ENCODE assay signal across 10 mouse cellular contexts in the genomic region with DNA sequence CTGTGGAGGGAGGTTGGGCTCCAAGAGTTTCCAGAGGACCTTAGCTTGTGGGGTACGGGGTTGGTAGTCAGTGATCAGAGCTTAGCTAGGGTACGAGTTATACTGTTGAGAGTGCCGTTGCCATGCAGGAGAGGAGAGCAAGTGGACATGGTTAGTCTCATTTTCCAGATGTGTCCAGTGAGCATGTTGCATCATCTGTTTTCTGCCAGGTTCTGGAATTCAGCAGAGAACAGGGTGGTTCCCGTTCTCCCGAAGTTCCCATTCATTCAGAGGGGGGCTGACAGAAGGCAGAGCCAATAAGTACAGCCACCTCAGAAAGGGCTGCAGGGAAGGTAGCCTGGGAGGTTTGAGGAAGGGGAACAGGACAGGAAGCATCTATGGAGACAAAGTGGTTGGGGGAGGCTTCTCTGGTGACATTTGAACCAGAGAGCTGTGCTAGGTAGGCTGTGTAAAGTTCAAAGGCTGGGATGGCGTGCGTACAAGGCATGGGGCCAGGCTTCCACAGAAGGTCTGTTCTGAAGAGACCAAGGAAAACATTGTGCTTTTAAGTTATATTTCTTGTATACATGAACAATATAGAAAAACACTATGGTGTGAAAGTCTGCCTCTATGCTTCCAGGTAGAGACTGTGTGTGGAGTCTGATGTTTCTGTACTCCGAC. TPM values are rescaled to one million over a fixed set of nuclear protein-coding genes. Genes with fewer than 3 reads are reported as not detected.
DNase-seq lines count a peak whose midpoint lies in the region; ATAC-seq and TF ChIP-seq lines count a peak whose summit lies in the region.
"Had no signal": no experiment of that assay in that cellular context is flagged by ENCODE, and none has a peak within 500 bp of the region (broad histone marks: within the 10 kb centered on the region; RNA-seq: fewer than 3 reads in every experiment).

No protein-coding gene starts in this region.

- H3K27ac ChIP-seq in kidney, adult 2 months (ENCODE audit: insufficient read depth, low read depth, low read length) = no peak overlapping the region
- H3K27ac ChIP-seq in embryonic facial prominence, embryonic 14.5 days (replicated peaks; ENCODE audit: low read depth, low read length) = no peak overlapping the region; the same call in 1 of the 2 replicates
- H3K27ac ChIP-seq in hindbrain, embryonic 12.5 days = peak overlapping the region; percentile 71
- peak overlapping the region; percentile 63 for H3K27ac ChIP-seq in midbrain, embryonic 14.5 days (replicated peaks; ENCODE audit: low read depth, low read length)
- H3K27ac ChIP-seq: embryonic facial prominence, embryonic 12.5 days had no signal

- WGBS in kidney, adult 2 months = 63% methylated on average over 8 of the region's 8 CpGs
- WGBS in embryonic facial prominence, embryonic 14.5 days = 67% methylated on average over 8 of the region's 8 CpGs
- 75% methylated on average over 8 of the region's 8 CpGs for WGBS in hindbrain, embryonic 12.5 days
- 68% methylated on average over 8 of the region's 8 CpGs for WGBS in midbrain, embryonic 14.5 days

- H3K4me1 ChIP-seq in kidney, adult 2 months (ENCODE audit: control insufficient read depth, insufficient read depth, low read length) = peaks cover 38% of the 10 kb centered on the region
- H3K4me1 ChIP-seq in embryonic facial prominence, embryonic 14.5 days (ENCODE audit: control insufficient read depth, insufficient read depth, low read length) = peaks cover 37% of the 10 kb centered on the region
- H3K4me1 ChIP-seq in hindbrain, embryonic 12.5 days = peaks cover 54% of the 10 kb centered on the region
- H3K4me1 ChIP-seq in midbrain, embryonic 14.5 days (ENCODE audit: control insufficient read depth, insufficient read depth, low read length) = peaks cover 56% of the 10 kb centered on the region

- no peak overlapping the region for H3K4me3 ChIP-seq in kidney, adult 2 months (ENCODE audit: insufficient read depth, low read depth, low read length)
- H3K4me3 ChIP-seq in embryonic facial prominence, embryonic 14.5 days (ENCODE audit: low read depth, low read length) = no peak overlapping the region
- H3K4me3 ChIP-seq in hindbrain, embryonic 12.5 days = no peak overlapping the region
- no peak overlapping the region for H3K4me3 ChIP-seq in midbrain, embryonic 14.5 days (replicated peaks; ENCODE audit: low read depth, low read length)
- H3K4me3 ChIP-seq: embryonic facial prominence, embryonic 12.5 days had no signal

- H3K27me3 ChIP-seq in kidney, adult 2 months (replicated peaks; ENCODE audit: control insufficient read depth, insufficient read depth, low read length) = no peaks in the 10 kb centered on the region
- H3K27me3 ChIP-seq in embryonic facial prominence, embryonic 14.5 days (replicated peaks; ENCODE audit: control insufficient read depth, insufficient read depth, low read length) = no peaks in the 10 kb centered on the region
- H3K27me3 ChIP-seq in hindbrain, embryonic 12.5 days = no peaks in the 10 kb centered on the region
- no peaks in the 10 kb centered on the region for H3K27me3 ChIP-seq in midbrain, embryonic 14.5 days (ENCODE audit: control insufficient read depth, insufficient read depth, low read length)
- H3K27me3 ChIP-seq: CH12.LX; embryonic facial prominence, embryonic 12.5 days had no signal

- H3K9me3 ChIP-seq in embryonic facial prominence, embryonic 14.5 days (ENCODE audit: control insufficient read depth, low read length) = no peaks in the 10 kb centered on the region
- no peaks in the 10 kb centered on the region for H3K9me3 ChIP-seq in hindbrain, embryonic 12.5 days (replicated peaks)
- H3K9me3 ChIP-seq in midbrain, embryonic 14.5 days (ENCODE audit: control insufficient read depth, low read length) = no peaks in the 10 kb centered on the region
- H3K9me3 ChIP-seq: embryonic facial prominence, embryonic 12.5 days had no signal

- H3K36me3 ChIP-seq in kidney, adult 2 months (ENCODE audit: control insufficient read depth, insufficient read depth, low read length) = no peaks in the 10 kb centered on the region
- 0 out of 2 replicates have a peak, but pooled peaks cover 2% of the 10 kb centered on the region for H3K36me3 ChIP-seq in embryonic facial prominence, embryonic 14.5 days (ENCODE audit: control insufficient read depth, insufficient read depth, low read length)
- H3K36me3 ChIP-seq in hindbrain, embryonic 12.5 days = no peaks in the 10 kb centered on the region
- H3K36me3 ChIP-seq in midbrain, embryonic 14.5 days (ENCODE audit: control insufficient read depth, insufficient read depth, low read length) = no peaks in the 10 kb centered on the region

- peak overlapping the region; percentile 19; the same call in 1 of the 2 replicates for H3K9ac ChIP-seq in embryonic facial prominence, embryonic 14.5 days (ENCODE audit: low read depth, low read length)
- peak overlapping the region; percentile 32; the same call in 1 of the 2 replicates for H3K9ac ChIP-seq in hindbrain, embryonic 12.5 days
- no peak overlapping the region for H3K9ac ChIP-seq in midbrain, embryonic 14.5 days (replicated peaks; ENCODE audit: low read length)
- H3K9ac ChIP-seq: embryonic facial prominence, embryonic 12.5 days had no signal

- peak; percentile 59 for DNase-seq in kidney, adult 2 months
- DNase-seq in kidney, postnatal 4 days = no peak
- no peak for DNase-seq in embryonic facial prominence, embryonic 14.5 days (ENCODE audit: low spot score)
- DNase-seq in midbrain, embryonic 14.5 days = no peak
- no peak for DNase-seq in adrenal gland, postnatal 4 days (ENCODE audit: low spot score in 2 of 2)
- DNase-seq in c-Kit-positive CD71-positive TER-119-positive erythroid progenitor cells, embryonic 14.5 days (ENCODE audit: low spot score) = no peak
- no peak for DNase-seq in left cerebral cortex, adult 11 months (ENCODE audit: low spot score)

- ATAC-seq in embryonic facial prominence, embryonic 14.5 days (ENCODE audit: low read depth) = no peak
- ATAC-seq in hindbrain, embryonic 12.5 days (ENCODE audit: low FRiP score) = no peak
- ATAC-seq in midbrain, embryonic 14.5 days (ENCODE audit: low FRiP score, low TSS enrichment) = no peak

- TF ChIP-seq CTCF in kidney, adult 2 months (conservative IDR thresholded peaks at IDR 0.05; ENCODE audit: insufficient read depth, insufficient read length, low read depth, low read length) = no peak

- H3K4me2 ChIP-seq in embryonic facial prominence, embryonic 14.5 days (ENCODE audit: low read depth, low read length) = 0 out of 2 replicates have a peak overlapping the region, but pooled peaks have one; percentile 7
- no peak overlapping the region for H3K4me2 ChIP-seq in hindbrain, embryonic 12.5 days (replicated peaks)
- H3K4me2 ChIP-seq in midbrain, embryonic 14.5 days (ENCODE audit: low read length) = no peak overlapping the region
- H3K4me2 ChIP-seq: embryonic facial prominence, embryonic 12.5 days had no signal

- no peak for TF ChIP-seq POLR2A in kidney, adult 2 months (IDR thresholded peaks at IDR 0.05; ENCODE audit: low read depth, low read length)

RNA-seq across cellular contexts. Expression of a gene that starts 5.2 kb away (rescaled TPM):
- polyA plus RNA-seq in kidney, adult 2 months (2012; rRNA removed) = 11.7 and 11.8 TPM in 2 replicates
- polyA plus RNA-seq in embryonic facial prominence, embryonic 14.5 days (2014; fragmentation: Nextera tagmentation; extraction: Ambion mirVana) = 17.3 and 20.1 TPM in 2 replicates
- 26.0 and 26.7 TPM in 2 replicates for polyA plus RNA-seq in hindbrain, embryonic 12.5 days (2016; fragmentation: Nextera tagmentation; extraction: Ambion mirVana)
- polyA plus RNA-seq in midbrain, embryonic 14.5 days (2014; fragmentation: Nextera tagmentation; extraction: Ambion mirVana) = 23.4 and 25.0 TPM in 2 replicates
- total RNA-seq in adrenal gland, postnatal 4 days (2021) = 10 to 100 TPM; 15.7 to 18.4 TPM

Comparison
In these comparisons a context has a peak if more than half of its experiments do, and no peak if none do; other contexts are left out.
1. H3K27ac ChIP-seq: peak in hindbrain, embryonic 12.5 days (single experiment) and midbrain, embryonic 14.5 days (single experiment); none in kidney, adult 2 months (single experiment) and embryonic facial prominence, embryonic 14.5 days (single experiment).